Mouse (Mus musculus): ENCODE data around the gene Sgms2. TPM values are rescaled to one million over a fixed set of nuclear protein-coding genes. Genes with fewer than 3 reads are reported as not detected.

Sgms2 gene
- total and polyA plus RNA-seq, 3 experiments = 0.92 to 2.5 (median 1.4) TPM

DNA sequence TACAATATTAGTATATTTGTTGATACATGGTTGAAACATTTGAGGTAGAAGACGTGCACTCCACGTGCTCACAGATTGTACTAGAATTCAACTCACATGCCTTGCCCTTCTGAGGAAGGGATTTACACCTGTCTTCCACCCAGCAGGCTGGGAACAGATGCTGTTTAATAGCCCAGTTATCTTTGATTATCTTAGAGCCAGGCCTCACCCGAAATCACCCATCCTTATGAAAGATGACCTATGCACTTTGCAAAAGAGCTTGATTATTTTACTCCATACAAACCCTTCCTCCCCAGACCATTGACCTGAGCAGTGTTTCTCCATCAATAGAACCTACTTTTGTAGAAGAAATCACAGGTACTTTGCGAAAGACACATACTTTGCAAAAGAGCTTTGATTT lies 180.6 kb downstream of the Sgms2 start:
- H3K4me1 ChIP-seq (ENCODE audit: control insufficient read depth, insufficient read depth, low read length) = no peaks in the 10 kb centered on the region
- 91% methylated on average over 4 of the region's 4 CpGs for WGBS
- no peak overlapping the region for H3K27ac ChIP-seq
- H3K79me2 ChIP-seq (replicated peaks; ENCODE audit: control insufficient read depth, insufficient read depth, low read length) = no peaks in the 10 kb centered on the region
- no peak overlapping the region for H3K4me3 ChIP-seq
- TF ChIP-seq EP300 (IDR thresholded peaks at IDR 0.05; ENCODE audit: insufficient read depth, low read depth, low read length) = no peak
- no peak overlapping the region for H3K9ac ChIP-seq (ENCODE audit: low read depth, low read length)
- no peaks in the 10 kb centered on the region for H3K36me3 ChIP-seq (ENCODE audit: control insufficient read depth, insufficient read depth, low read length)
- intact Hi-C loops (cut with DNase I) = no loop called here
- no peak for DNase-seq
- H3K27me3 ChIP-seq (ENCODE audit: control insufficient read depth, insufficient read depth, low read length) = no peaks in the 10 kb centered on the region

GRCm38 (mm10) chr3:131307811-131308210 lies 183.4 kb downstream of the Sgms2 start:
- no peaks in the 10 kb centered on the region for H3K27me3 ChIP-seq (ENCODE audit: control insufficient read depth, insufficient read depth, low read length)
- H3K79me2 ChIP-seq (replicated peaks; ENCODE audit: control insufficient read depth, insufficient read depth, low read length) = no peaks in the 10 kb centered on the region
- no peak for DNase-seq
- no peaks in the 10 kb centered on the region for H3K36me3 ChIP-seq (ENCODE audit: control insufficient read depth, insufficient read depth, low read length)
- WGBS = 87% methylated on average over 3 of the region's 3 CpGs
- TF ChIP-seq EP300 (IDR thresholded peaks at IDR 0.05; ENCODE audit: insufficient read depth, low read depth, low read length) (no peak), POLR2A (IDR thresholded peaks at IDR 0.05; ENCODE audit: insufficient read depth, low read depth, low read length) (no peak), CTCF (IDR thresholded peaks at IDR 0.05) (no peak)
- H3K9ac ChIP-seq (ENCODE audit: low read depth, low read length) = no peak overlapping the region
- no peak overlapping the region for H3K27ac ChIP-seq
- intact Hi-C loops (cut with DNase I) = no loop called here
- H3K4me1 ChIP-seq (ENCODE audit: control insufficient read depth, insufficient read depth, low read length) = no peaks in the 10 kb centered on the region
- no peak overlapping the region for H3K4me3 ChIP-seq

DNA sequence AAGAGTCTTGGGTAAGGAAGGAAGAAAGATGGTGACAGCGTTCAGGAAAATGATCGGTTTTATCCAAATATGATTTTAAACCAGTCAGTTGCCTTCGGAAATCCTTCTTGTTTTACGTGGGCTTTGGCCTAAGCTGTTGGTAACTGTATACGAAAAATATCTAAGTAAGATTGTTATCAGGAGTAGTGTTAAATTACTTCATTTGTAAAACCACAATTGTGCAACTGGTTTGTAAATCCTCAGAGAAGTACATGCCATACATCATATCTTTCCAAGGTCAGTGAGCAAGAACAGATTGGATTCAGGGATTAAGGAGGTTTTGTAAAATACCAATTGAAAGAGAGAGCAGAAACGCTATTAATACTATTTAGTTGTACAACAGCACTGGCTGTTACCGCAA lies 185.0 kb downstream of the Sgms2 start:
- H3K27ac ChIP-seq = no peak overlapping the region
- WGBS = 90% methylated on average over 7 of the region's 7 CpGs
- DNase-seq = no peak
- no peaks in the 10 kb centered on the region for H3K27me3 ChIP-seq (ENCODE audit: control insufficient read depth, insufficient read depth, low read length)
- no peak overlapping the region for H3K9ac ChIP-seq (ENCODE audit: low read depth, low read length)
- no peak for TF ChIP-seq EP300 (IDR thresholded peaks at IDR 0.05; ENCODE audit: insufficient read depth, low read depth, low read length)
- TF ChIP-seq CTCF (IDR thresholded peaks at IDR 0.05) = no peak
- no peak for TF ChIP-seq POLR2A (IDR thresholded peaks at IDR 0.05; ENCODE audit: insufficient read depth, low read depth, low read length)
- no peaks in the 10 kb centered on the region for H3K36me3 ChIP-seq (ENCODE audit: control insufficient read depth, insufficient read depth, low read length)
- H3K4me3 ChIP-seq = no peak overlapping the region
- H3K4me1 ChIP-seq (ENCODE audit: control insufficient read depth, insufficient read depth, low read length) = no peaks in the 10 kb centered on the region
- intact Hi-C loops (cut with DNase I) = no loop called here
- H3K79me2 ChIP-seq (replicated peaks; ENCODE audit: control insufficient read depth, insufficient read depth, low read length) = no peaks in the 10 kb centered on the region

- Histone ChIP-seq H3K36me3 (ENCODE audit: control insufficient read depth, insufficient read depth, low read length) (no peaks in the 10 kb centered on the region), H3K4me1 (ENCODE audit: control insufficient read depth, insufficient read depth, low read length) (no peaks in the 10 kb centered on the region), H3K27me3 (ENCODE audit: control insufficient read depth, insufficient read depth, low read length) (no peaks in the 10 kb centered on the region), H3K79me2 (replicated peaks; ENCODE audit: control insufficient read depth, insufficient read depth, low read length) (no peaks in the 10 kb centered on the region), H3K9ac (ENCODE audit: low read depth, low read length) (peak overlapping the region; percentile 39), H3K27ac (peak overlapping the region; percentile 81), H3K4me3 (peak overlapping the region; percentile 96)
- TF ChIP-seq POLR2A (IDR thresholded peaks at IDR 0.05; ENCODE audit: insufficient read depth, low read depth, low read length) (no peak), EP300 (IDR thresholded peaks at IDR 0.05; ENCODE audit: insufficient read depth, low read depth, low read length) (no peak), CTCF (IDR thresholded peaks at IDR 0.05) (no peak)
- 14% methylated on average over 5 of the region's 5 CpGs for WGBS
- intact Hi-C loops (cut with DNase I) = loop anchor here (5.0 kb wide), 1 partner anchor 249 kb away; no protein-coding TSS in a partner anchor
- DNase-seq = no peak
These were observed 187.9 kb downstream of the Sgms2 start for GRCm38 (mm10) chr3:131303320-131303714.

DNA sequence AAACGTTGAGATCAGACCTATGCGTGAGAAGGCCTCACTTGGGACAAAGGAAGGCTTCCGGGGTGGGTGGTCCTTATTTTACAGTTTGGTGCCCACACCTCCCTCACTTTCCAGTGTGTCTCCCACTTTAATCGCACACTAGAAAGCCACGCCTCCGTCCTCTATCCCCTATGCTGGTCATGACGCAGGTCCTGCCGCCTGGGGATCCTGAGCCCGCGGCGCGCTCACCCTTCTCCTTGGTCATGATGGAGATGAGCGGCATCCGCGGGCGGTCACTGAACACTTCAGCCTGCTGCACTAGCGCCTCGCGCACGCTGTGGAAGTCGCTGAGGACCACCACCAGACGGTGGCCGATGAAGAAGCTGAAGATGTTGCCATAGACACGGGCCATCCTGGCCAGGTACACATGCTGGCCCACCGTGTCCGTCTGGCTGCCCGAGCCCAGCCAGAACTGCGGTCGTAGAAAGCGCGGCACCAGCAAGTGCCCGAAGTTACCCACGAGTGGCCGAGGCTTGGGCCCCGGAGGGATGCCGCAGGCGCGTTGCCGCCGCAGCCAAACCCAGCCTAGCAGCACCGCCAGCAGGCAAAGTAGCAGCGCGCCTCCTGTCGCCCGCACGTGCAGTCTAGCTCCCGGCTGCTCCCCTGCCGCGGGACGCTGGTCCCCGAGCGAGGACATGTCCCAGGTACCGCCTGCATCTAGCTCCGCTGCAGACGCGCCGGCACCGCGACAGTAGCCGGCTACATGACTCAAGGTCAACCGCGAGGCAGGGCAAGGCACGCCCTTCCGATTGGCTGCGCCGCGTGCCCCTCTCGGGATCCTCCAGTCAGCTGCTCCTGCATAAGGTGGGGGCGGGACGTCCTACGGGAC lies 188.5 kb downstream of the Sgms2 start, which contains the start of gene Cyp2u1:
Gene Cyp2u1, minus strand, starts transcription at position 776 of the 868 bp plus-strand sequence.
- no peaks in the 10 kb centered on the region for H3K36me3 ChIP-seq (ENCODE audit: control insufficient read depth, insufficient read depth, low read length)
- peak within 1 kb of the TSS; percentile 85 for H3K9ac ChIP-seq (ENCODE audit: low read depth, low read length)
- H3K4me1 ChIP-seq (ENCODE audit: control insufficient read depth, insufficient read depth, low read length) = no peaks in the 10 kb centered on the region
- peak within 1 kb of the TSS; percentile 81 for H3K27ac ChIP-seq
- intact Hi-C loops (cut with DNase I) = loop anchor here (1.0 to 5.0 kb wide), 2 partner anchors 30 to 250 kb away; partner anchors contain the start of gene Hadh
- H3K4me3 ChIP-seq = peak within 1 kb of the TSS; percentile 96
- peak; percentile 92 to 95 for DNase-seq
- TF ChIP-seq POLR2A (IDR thresholded peaks at IDR 0.05; ENCODE audit: insufficient read depth, low read depth, low read length) = peak; percentile 77
- TF ChIP-seq CTCF (IDR thresholded peaks at IDR 0.05) = peak; percentile 31; the same call in 1 of the 2 replicates
- TF ChIP-seq EP300 (IDR thresholded peaks at IDR 0.05; ENCODE audit: insufficient read depth, low read depth, low read length) = no peak
- no peaks in the 10 kb centered on the region for H3K79me2 ChIP-seq (replicated peaks; ENCODE audit: control insufficient read depth, insufficient read depth, low read length)
- under 1% methylated on average over 71 of the region's 71 CpGs for WGBS
- no peaks in the 10 kb centered on the region for H3K27me3 ChIP-seq (ENCODE audit: control insufficient read depth, insufficient read depth, low read length)

- 8% methylated on average over 6 of the region's 6 CpGs for WGBS
- TF ChIP-seq POLR2A (IDR thresholded peaks at IDR 0.05; ENCODE audit: insufficient read depth, low read depth, low read length) (no peak), EP300 (IDR thresholded peaks at IDR 0.05; ENCODE audit: insufficient read depth, low read depth, low read length) (no peak), CTCF (IDR thresholded peaks at IDR 0.05) (peak; percentile 94; the same call in 1 of the 2 replicates)
- no peaks in the 10 kb centered on the region for H3K79me2 ChIP-seq (replicated peaks; ENCODE audit: control insufficient read depth, insufficient read depth, low read length)
- no peak for DNase-seq
- H3K9ac ChIP-seq (ENCODE audit: low read depth, low read length) = no peak overlapping the region
- no peak overlapping the region for H3K4me3 ChIP-seq
- H3K27ac ChIP-seq = no peak overlapping the region
- intact Hi-C loops (cut with DNase I) = loop anchor here (5.0 kb wide), 1 partner anchor 252 kb away; no protein-coding TSS in a partner anchor
- no peaks in the 10 kb centered on the region for H3K4me1 ChIP-seq (ENCODE audit: control insufficient read depth, insufficient read depth, low read length)
- no peaks in the 10 kb centered on the region; the same call in 1 of the 2 replicates for H3K36me3 ChIP-seq (ENCODE audit: control insufficient read depth, insufficient read depth, low read length)
- no peaks in the 10 kb centered on the region for H3K27me3 ChIP-seq (ENCODE audit: control insufficient read depth, insufficient read depth, low read length)
These were observed 191.3 kb downstream of the Sgms2 start for GRCm38 (mm10) chr3:131299908-131300307.

Data from heart, adult 2 months (tissue).